Mouse (Mus musculus): ENCODE data around the gene Mcoln3. TPM values are rescaled to one million over a fixed set of nuclear protein-coding genes. Genes with fewer than 3 reads are reported as not detected.

Mcoln3 gene
- polyA plus RNA-seq, 1 experiment = not detected

- WGBS = 71% methylated on average over 8 of the region's 8 CpGs
- TF ChIP-seq POLR2A (IDR thresholded peaks at IDR 0.05; ENCODE audit: borderline replicate concordance, control insufficient read depth, low read depth, low read length) (no peak), CTCF (IDR thresholded peaks at IDR 0.05; ENCODE audit: control insufficient read depth, insufficient read depth, low read length) (no peak)
- Histone ChIP-seq H3K4me3 (replicated peaks; ENCODE audit: control insufficient read depth, low read depth, low read length) (no peak overlapping the region), H3K4me1 (ENCODE audit: control insufficient read depth, insufficient read depth, low read length) (no peaks in the 10 kb centered on the region; the same call in none of the 2 replicates), H3K27ac (ENCODE audit: control insufficient read depth, insufficient read depth, low read depth, low read length, poor library complexity) (no peak overlapping the region; the same call in 1 of the 2 replicates)
Observed at GRCm38 (mm10) chr3:146151755-146152154, 34.5 kb downstream of the Mcoln3 start.

GRCm38 (mm10) chr3:146152348-146152747 lies 35.1 kb downstream of the Mcoln3 start:
- no peak overlapping the region; the same call in 1 of the 2 replicates for H3K27ac ChIP-seq (ENCODE audit: control insufficient read depth, insufficient read depth, low read depth, low read length, poor library complexity)
- TF ChIP-seq CTCF (IDR thresholded peaks at IDR 0.05; ENCODE audit: control insufficient read depth, insufficient read depth, low read length) (no peak), POLR2A (IDR thresholded peaks at IDR 0.05; ENCODE audit: borderline replicate concordance, control insufficient read depth, low read depth, low read length) (no peak)
- peaks cover 2% of the 10 kb centered on the region for H3K4me1 ChIP-seq (ENCODE audit: control insufficient read depth, insufficient read depth, low read length)
- H3K4me3 ChIP-seq (replicated peaks; ENCODE audit: control insufficient read depth, low read depth, low read length) = no peak overlapping the region
- 29% methylated on average over 8 of the region's 8 CpGs for WGBS

DNA sequence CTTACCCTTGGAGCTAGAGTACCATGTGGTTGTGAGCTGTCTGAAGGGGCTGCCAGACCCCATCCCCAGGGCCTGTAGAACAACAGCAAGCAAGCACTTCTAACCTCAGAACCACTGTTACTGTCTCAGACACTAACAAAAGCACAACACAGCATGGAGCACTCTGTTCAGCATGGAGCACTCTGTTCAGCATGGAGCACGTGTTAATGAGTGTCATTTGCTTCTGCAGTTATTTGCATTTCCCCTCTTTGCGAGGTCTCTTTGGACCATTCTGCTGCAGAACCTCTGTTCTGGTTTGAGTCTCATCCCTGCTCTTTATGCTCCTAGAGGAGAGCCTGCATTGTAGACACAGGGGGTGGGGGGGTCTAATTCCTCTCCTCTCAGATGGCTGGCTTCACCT lies 35.7 kb downstream of the Mcoln3 start:
- Histone ChIP-seq H3K4me1 (ENCODE audit: control insufficient read depth, insufficient read depth, low read length) (peaks cover 2% of the 10 kb centered on the region), H3K27ac (ENCODE audit: control insufficient read depth, insufficient read depth, low read depth, low read length, poor library complexity) (no peak overlapping the region), H3K4me3 (replicated peaks; ENCODE audit: control insufficient read depth, low read depth, low read length) (no peak overlapping the region)
- TF ChIP-seq POLR2A (IDR thresholded peaks at IDR 0.05; ENCODE audit: borderline replicate concordance, control insufficient read depth, low read depth, low read length) (no peak), CTCF (IDR thresholded peaks at IDR 0.05; ENCODE audit: control insufficient read depth, insufficient read depth, low read length) (no peak)
- WGBS = 66% methylated on average over 2 of the region's 2 CpGs

DNA sequence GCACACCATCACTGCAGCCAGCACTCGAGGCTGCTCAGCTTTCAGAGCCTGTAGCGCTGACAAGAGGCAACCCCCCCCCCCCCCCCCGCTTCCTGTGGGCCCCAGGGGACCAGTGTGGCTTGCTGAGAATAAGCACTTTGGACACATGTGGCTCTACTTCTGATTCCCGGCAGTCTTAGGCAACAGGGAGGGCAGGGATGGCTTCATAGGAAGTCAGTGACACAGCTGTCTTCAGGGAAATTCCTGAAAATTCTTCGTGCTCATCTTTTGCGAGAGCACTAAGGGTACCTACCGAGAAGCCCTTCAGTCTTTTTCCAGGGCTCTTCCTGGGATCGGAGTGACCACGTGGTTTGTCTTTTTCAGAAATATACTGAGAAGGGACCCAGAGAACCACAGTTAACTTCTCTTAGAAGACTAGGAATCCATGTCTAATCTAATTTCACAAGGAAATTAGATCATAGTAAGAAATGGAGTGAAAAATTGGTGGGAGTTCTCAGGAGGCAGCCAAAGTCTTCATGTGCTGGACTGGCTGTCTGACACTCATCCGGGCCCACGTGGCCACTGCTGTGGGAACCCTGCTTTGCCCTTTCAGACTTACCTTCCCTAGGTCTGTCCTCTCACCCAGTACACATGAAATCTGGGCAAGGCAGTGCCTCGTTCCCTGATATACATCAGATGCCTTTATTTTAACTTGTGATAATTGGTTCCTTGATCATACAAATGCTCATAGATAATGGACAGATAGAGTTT lies 36.8 kb downstream of the Mcoln3 start:
- no peak for TF ChIP-seq CTCF (IDR thresholded peaks at IDR 0.05; ENCODE audit: control insufficient read depth, insufficient read depth, low read length)
- TF ChIP-seq POLR2A (IDR thresholded peaks at IDR 0.05; ENCODE audit: borderline replicate concordance, control insufficient read depth, low read depth, low read length) = no peak
- no peak overlapping the region for H3K4me3 ChIP-seq (replicated peaks; ENCODE audit: control insufficient read depth, low read depth, low read length)
- H3K4me1 ChIP-seq (ENCODE audit: control insufficient read depth, insufficient read depth, low read length) = peaks cover 2% of the 10 kb centered on the region
- H3K27ac ChIP-seq (ENCODE audit: control insufficient read depth, insufficient read depth, low read depth, low read length, poor library complexity) = no peak overlapping the region
- 17% methylated on average over 12 of the region's 12 CpGs for WGBS

DNA sequence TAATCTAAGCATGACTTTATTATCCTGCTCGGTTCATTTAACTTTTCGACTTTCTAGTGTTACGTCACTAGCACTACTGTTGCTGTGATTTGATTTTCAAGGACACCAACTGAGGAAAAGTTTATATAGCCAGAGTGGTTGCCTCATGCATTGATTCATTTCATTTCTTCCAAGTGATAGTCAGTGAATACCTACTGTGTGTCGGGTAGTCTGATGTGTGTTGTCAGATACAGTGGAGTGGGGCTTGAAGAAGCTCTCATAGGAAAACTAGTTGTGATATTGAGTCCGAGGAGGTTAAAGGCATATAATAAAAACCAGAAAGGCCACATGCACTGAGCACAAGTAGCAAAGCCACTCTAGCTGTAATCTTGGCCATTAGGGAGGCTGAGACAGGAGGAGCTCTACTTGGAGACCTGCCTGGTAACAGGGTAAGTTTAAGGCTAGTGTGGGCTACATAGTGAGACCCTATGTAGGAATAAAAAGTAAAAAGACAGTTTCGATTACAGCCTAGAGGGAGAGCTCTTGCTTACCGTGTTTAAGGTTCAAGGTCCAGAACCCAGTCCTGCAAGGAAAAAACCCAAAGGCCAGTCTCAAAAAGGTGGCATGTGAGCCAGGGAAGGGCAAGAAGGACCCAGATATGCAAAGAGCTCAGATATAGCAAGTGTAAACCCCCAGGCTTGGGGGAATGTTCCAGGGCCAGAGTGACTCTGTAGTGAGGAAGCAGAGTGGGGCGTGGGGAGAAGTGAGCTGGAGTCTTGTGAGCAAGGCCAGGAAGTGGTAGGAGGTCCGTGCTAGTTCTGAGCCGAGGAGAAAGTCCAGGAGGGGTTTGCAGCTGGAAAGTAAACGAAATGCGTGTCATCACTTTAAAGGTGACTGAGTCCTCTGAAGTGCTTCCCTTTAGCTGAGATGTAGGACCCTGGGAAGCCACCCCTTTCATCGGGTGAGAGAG lies 38.7 kb downstream of the Mcoln3 start:
- 43% methylated on average over 13 of the region's 13 CpGs for WGBS
- Histone ChIP-seq H3K4me1 (ENCODE audit: control insufficient read depth, insufficient read depth, low read length) (peaks cover 2% of the 10 kb centered on the region), H3K4me3 (replicated peaks; ENCODE audit: control insufficient read depth, low read depth, low read length) (no peak overlapping the region), H3K27ac (ENCODE audit: control insufficient read depth, insufficient read depth, low read depth, low read length, poor library complexity) (no peak overlapping the region)
- no peak for TF ChIP-seq POLR2A (IDR thresholded peaks at IDR 0.05; ENCODE audit: borderline replicate concordance, control insufficient read depth, low read depth, low read length)
- no peak for TF ChIP-seq CTCF (IDR thresholded peaks at IDR 0.05; ENCODE audit: control insufficient read depth, insufficient read depth, low read length)

GRCm38 (mm10) chr3:146156811-146157210 lies 39.6 kb downstream of the Mcoln3 start:
- no peak for TF ChIP-seq CTCF (IDR thresholded peaks at IDR 0.05; ENCODE audit: control insufficient read depth, insufficient read depth, low read length)
- TF ChIP-seq POLR2A (IDR thresholded peaks at IDR 0.05; ENCODE audit: borderline replicate concordance, control insufficient read depth, low read depth, low read length) = no peak
- Histone ChIP-seq H3K27ac (ENCODE audit: control insufficient read depth, insufficient read depth, low read depth, low read length, poor library complexity) (no peak overlapping the region), H3K4me3 (replicated peaks; ENCODE audit: control insufficient read depth, low read depth, low read length) (no peak overlapping the region), H3K4me1 (ENCODE audit: control insufficient read depth, insufficient read depth, low read length) (peaks cover 2% of the 10 kb centered on the region)
- WGBS = 67% methylated on average over 2 of the region's 2 CpGs

DNA sequence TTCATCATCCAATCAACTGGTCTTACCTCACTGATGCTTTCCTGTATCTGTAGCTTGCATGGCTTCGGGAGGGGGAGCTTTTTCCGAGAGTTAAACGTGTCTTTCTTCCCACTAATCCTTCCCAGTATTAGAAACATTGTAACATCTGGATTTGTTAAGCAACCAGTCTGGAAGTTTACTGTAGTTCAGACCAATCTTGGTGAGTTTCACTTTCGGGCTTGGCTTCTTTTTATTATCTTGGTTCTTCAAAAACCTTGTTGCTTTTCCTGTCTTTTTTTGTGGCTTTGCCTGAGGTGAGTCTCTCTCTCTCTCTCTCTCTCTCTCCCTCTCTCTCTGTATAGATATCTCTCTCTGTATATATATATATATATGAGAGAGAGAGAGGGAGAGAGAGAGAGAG lies 40.8 kb downstream of the Mcoln3 start:
- H3K4me3 ChIP-seq (replicated peaks; ENCODE audit: control insufficient read depth, low read depth, low read length) = no peak overlapping the region
- peaks cover 2% of the 10 kb centered on the region for H3K4me1 ChIP-seq (ENCODE audit: control insufficient read depth, insufficient read depth, low read length)
- 17% methylated on average over 4 of the region's 4 CpGs for WGBS
- TF ChIP-seq POLR2A (IDR thresholded peaks at IDR 0.05; ENCODE audit: borderline replicate concordance, control insufficient read depth, low read depth, low read length) = no peak
- no peak for TF ChIP-seq CTCF (IDR thresholded peaks at IDR 0.05; ENCODE audit: control insufficient read depth, insufficient read depth, low read length)
- no peak overlapping the region for H3K27ac ChIP-seq (ENCODE audit: control insufficient read depth, insufficient read depth, low read depth, low read length, poor library complexity)

- no peak overlapping the region for H3K27ac ChIP-seq (ENCODE audit: control insufficient read depth, insufficient read depth, low read depth, low read length, poor library complexity)
Observed at GRCm38 (mm10) chr3:146159360-146159759, 42.1 kb downstream of the Mcoln3 start.

More at GRCm38 (mm10) chr3:146159360-146159759, 42.1 kb downstream of the Mcoln3 start:
- Histone ChIP-seq H3K4me1 (ENCODE audit: control insufficient read depth, insufficient read depth, low read length) (peaks cover 2% of the 10 kb centered on the region), H3K4me3 (replicated peaks; ENCODE audit: control insufficient read depth, low read depth, low read length) (no peak overlapping the region)
- 84% methylated on average over 2 of the region's 2 CpGs for WGBS
- TF ChIP-seq CTCF (IDR thresholded peaks at IDR 0.05; ENCODE audit: control insufficient read depth, insufficient read depth, low read length) (no peak), POLR2A (IDR thresholded peaks at IDR 0.05; ENCODE audit: borderline replicate concordance, control insufficient read depth, low read depth, low read length) (no peak)

Measured in bone marrow, adult 2 months (tissue).